Mouse (Mus musculus) hindbrain, embryonic 16.5 days (tissue): ENCODE measurements around the gene Bzw1. TPM values are rescaled to one million over a fixed set of nuclear protein-coding genes. Genes with fewer than 3 reads are reported as not detected.

Experiments
- ATAC-seq: fragments of 200-750 bp; cut with Nextera tagmentation; 2 replicates; pipeline ENCODE4 v1.8.0; 2017; ENCODE audit warnings: moderate TSS enrichment, moderate library complexity
- H3K27ac ChIP-seq: fragments of 300-500 bp; sonication (generic); 2 replicates; pipeline ENCODE4 v1.5.1; 2014; ENCODE audit warnings: low read depth, mild to moderate bottlenecking, control low read depth, low read length, moderate library complexity
- H3K27me3 ChIP-seq: fragments of 300-500 bp; sonication (generic); replicated peaks from 2 replicates; pipeline ENCODE4 v1.6.1; 2014; ENCODE audit warnings: low read length; ENCODE audit not compliant: control insufficient read depth, insufficient read depth
- H3K36me3 ChIP-seq: fragments of 300-500 bp; sonication (generic); 2 replicates; pipeline ENCODE4 v1.6.1; 2014; ENCODE audit warnings: mild to moderate bottlenecking, low read length, moderate library complexity, mixed read lengths; ENCODE audit not compliant: control insufficient read depth, insufficient read depth
- H3K4me1 ChIP-seq: fragments of 300-500 bp; sonication (generic); 2 replicates; pipeline ENCODE4 v1.6.1; 2014; ENCODE audit warnings: low read depth, low read length; ENCODE audit not compliant: control insufficient read depth, insufficient read depth
- H3K4me2 ChIP-seq: fragments of 300-500 bp; sonication (generic); 2 replicates; pipeline ENCODE4 v1.6.1; 2014; ENCODE audit warnings: mild to moderate bottlenecking, low read length, control low read depth, moderate library complexity
- H3K4me3 ChIP-seq: fragments of 300-500 bp; sonication (generic); 2 replicates; pipeline ENCODE4 v1.5.1; 2014; ENCODE audit warnings: mild to moderate bottlenecking, low read length, control low read depth, moderate library complexity
- H3K9ac ChIP-seq: fragments of 300-500 bp; sonication (generic); 2 replicates; pipeline ENCODE4 v1.6.1; 2014; ENCODE audit warnings: low read depth, mild to moderate bottlenecking, control low read depth, low read length, moderate library complexity
- H3K9me3 ChIP-seq: fragments of 300-500 bp; sonication (generic); 2 replicates; pipeline ENCODE4 v1.6.1; 2014; ENCODE audit warnings: mild to moderate bottlenecking, low read length, moderate library complexity; ENCODE audit not compliant: control insufficient read depth
- WGBS: fragments of 180-500 bp; shearing (Covaris S2); extraction: QIAGEN DNeasy Blood & Tissue Kit; methylation state at CpG from one replicate; pipeline ENCODE4 v1.1.7; 2014; 5-methylcytosine and 5-hydroxymethylcytosine counted together
- polyA plus RNA-seq: library from polyadenylated mRNA; unstranded; fragments of >200 nt; fragmentation: Nextera tagmentation; extraction: Ambion mirVana; gene quantifications from 2 replicates; pipeline ENCODE4 v1.2.1, GENCODE M21; 2015

Gene Bzw1
- polyA plus RNA-seq, 1 experiment from 2014 or later: 322 TPM

DNA sequence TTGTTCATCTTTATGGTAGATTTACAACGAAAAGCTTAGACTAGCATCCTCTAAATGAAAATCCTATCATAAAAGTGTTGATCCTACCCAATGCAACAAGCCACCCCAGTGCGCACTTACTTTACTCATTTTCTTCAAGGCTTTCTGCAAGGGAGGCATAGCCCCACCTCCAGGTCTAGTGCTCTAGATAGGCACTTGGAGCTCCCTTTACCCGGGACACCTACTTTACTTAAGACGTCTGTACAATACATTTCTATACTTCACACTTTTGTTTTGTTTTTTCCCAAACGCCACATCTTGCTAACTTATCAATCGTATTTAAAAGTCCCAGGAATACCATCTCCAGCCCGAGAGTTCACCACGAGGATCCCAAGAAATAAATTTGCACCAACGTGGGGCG is 52.0 kb downstream of the Bzw1 start:
- ATAC-seq: no peak
- peaks cover 16% of the 10 kb centered on the region for H3K4me1 ChIP-seq
- H3K9me3 ChIP-seq: no peaks in the 10 kb centered on the region
- peak overlapping the region; percentile 84 for H3K4me2 ChIP-seq
- H3K36me3 ChIP-seq: peaks cover 5% of the 10 kb centered on the region; the same call in 1 of the 2 replicates
- 12% methylated on average over 10 of the region's 10 CpGs for WGBS
- H3K27me3 ChIP-seq: no peaks in the 10 kb centered on the region
- peak overlapping the region; percentile 91 for H3K27ac ChIP-seq
- peak overlapping the region; percentile 78 for H3K4me3 ChIP-seq
- H3K9ac ChIP-seq: peak overlapping the region; percentile 84

DNA sequence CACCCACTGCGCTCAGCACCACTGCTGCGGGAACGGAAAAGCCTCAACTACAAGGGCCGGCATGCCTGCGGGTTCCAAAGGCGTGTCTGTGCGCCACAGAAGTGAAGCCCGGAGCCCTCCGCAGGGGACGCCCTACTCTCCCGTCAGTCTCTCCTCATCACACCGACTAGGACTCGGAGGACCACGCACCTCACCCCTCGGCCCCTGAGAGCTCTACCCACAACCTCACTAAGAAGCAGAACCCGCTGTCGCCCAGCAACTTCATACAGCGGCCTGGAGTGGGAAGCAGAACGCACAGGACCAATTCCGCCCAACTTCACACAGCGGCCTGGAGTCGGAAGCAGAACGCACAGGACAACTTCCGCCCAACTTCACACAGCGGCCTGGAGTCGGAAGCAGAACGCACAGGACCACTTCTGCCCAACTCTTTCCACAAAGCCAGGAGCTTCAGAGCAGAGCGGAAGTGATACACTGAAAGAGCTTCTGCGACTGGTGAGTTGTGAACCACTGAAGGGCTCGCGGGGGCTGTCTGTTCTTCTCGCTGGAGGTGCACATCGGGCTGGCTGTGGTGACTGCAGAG is 52.5 kb downstream of the Bzw1 start, which contains the start of the genes Nif3l1 and Ppil3:
Gene Nif3l1 (plus strand): TSS at position 9 of the 580 bp plus-strand sequence.
Gene Ppil3 (minus strand): TSS at position 344 of the 580 bp plus-strand sequence.
- Histone ChIP-seq H3K36me3 (peaks cover 5% of the 10 kb centered on the region; the same call in 1 of the 2 replicates), H3K4me3 (peak within 1 kb of the TSS; percentile 78), H3K4me1 (peaks cover 16% of the 10 kb centered on the region), H3K9ac (peak within 1 kb of the TSS; percentile 84), H3K9me3 (no peaks in the 10 kb centered on the region), H3K4me2 (peak within 1 kb of the TSS; percentile 84), H3K27me3 (no peaks in the 10 kb centered on the region), H3K27ac (peak within 1 kb of the TSS; percentile 91)
- ATAC-seq: peak; percentile 100
- under 1% methylated on average over 33 of the region's 33 CpGs for WGBS

DNA sequence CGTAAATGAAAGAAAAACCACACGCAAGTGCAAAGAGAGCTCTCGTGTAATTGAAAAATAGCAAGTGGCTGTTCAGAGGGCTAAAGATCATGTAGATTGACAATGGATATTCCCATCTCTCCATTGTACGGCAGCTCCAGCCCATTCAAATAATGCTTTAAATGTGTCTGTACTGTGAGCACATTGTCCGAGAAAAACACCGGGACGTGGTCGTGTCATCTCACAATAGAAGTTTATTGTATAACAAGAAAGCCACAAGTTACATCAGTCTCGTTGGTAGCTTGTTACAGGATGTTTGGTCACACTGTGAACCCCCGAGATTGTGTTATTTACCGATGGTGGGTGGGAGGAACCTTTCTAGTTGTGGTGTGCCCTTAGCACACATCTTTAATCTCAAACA is 53.2 kb downstream of the Bzw1 start:
- Histone ChIP-seq H3K9me3 (no peaks in the 10 kb centered on the region), H3K36me3 (peaks cover 10% of the 10 kb centered on the region), H3K27ac (peak overlapping the region; percentile 91), H3K27me3 (no peaks in the 10 kb centered on the region), H3K4me2 (peak overlapping the region; percentile 84), H3K4me3 (peak overlapping the region; percentile 78), H3K4me1 (peaks cover 16% of the 10 kb centered on the region), H3K9ac (peak overlapping the region; percentile 84)
- ATAC-seq: peak; percentile 6
- 5% methylated on average over 11 of the region's 11 CpGs for WGBS

DNA sequence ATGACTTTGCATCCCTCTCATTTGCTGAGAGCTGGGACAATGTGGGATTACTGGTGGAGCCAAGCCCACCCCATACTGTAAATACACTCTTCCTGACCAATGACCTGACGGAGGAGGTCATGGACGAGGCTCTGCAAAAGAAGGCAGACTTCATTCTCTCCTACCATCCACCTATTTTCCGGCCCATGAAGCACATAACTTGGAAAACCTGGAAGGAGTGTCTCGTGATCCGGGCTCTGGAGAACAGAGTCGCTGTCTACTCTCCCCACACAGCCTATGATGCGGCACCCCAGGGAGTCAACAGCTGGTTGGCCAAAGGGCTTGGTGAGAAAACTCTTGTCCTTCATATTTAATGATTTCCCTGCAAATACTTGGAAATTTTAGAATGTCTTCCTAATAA is 55.1 kb downstream of the Bzw1 start:
- ATAC-seq: no peak
- WGBS: 93% methylated on average over 7 of the region's 7 CpGs
- peaks cover 16% of the 10 kb centered on the region for H3K4me1 ChIP-seq

DNA sequence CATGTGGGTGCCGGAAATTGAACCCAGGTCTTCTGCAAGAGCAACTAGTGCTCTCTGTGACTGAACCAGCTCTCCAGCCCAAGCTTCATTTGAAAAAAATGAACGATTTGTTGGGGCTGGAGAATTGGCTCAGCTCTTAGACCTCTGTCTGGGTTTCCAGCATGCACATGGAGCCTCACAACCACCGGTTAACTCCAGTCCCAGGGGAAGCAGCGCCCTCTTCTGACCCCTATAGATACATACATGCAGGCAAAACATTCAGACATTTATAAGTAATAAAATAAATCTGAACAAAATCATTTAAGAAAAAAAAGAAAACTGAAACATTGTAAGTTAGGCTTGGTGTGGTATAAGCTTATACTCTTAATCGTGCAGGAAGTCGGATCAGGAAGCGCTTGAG is 55.7 kb downstream of the Bzw1 start:
- Histone ChIP-seq H3K27ac (no peak overlapping the region), H3K27me3 (no peaks in the 10 kb centered on the region), H3K4me3 (no peak overlapping the region), H3K36me3 (peaks cover 17% of the 10 kb centered on the region), H3K9ac (no peak overlapping the region), H3K4me2 (no peak overlapping the region), H3K4me1 (peaks cover 16% of the 10 kb centered on the region), H3K9me3 (no peaks in the 10 kb centered on the region)
- 89% methylated on average over 7 of the region's 7 CpGs for WGBS
- ATAC-seq: no peak

More for the DNA sequence above, 55.1 kb downstream of the Bzw1 start:
- no peak overlapping the region for H3K4me3 ChIP-seq
- H3K9me3 ChIP-seq: no peaks in the 10 kb centered on the region
- no peak overlapping the region for H3K4me2 ChIP-seq
- H3K27ac ChIP-seq: no peak overlapping the region
- H3K9ac ChIP-seq: no peak overlapping the region
- H3K36me3 ChIP-seq: peaks cover 17% of the 10 kb centered on the region
- H3K27me3 ChIP-seq: no peaks in the 10 kb centered on the region

DNA sequence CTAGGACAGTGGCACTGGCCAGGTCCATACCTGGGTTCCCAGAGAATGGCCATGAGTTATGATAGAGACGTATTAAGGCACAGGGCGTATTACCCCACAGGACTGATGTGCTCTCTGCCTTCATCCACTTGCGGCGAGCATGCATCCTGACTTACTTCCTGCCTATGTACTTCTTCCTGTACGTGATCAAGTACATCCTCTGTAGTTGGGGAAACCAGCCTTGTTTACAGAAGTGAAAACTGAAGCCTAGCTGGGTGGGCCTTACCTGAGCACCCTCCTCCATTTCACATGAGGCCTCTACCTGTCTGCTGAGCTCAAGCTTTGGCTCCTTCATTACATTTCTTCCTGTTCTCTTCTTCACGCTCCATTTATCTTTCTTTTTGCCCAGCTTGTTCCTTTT is 61.6 kb downstream of the Bzw1 start:
- Histone ChIP-seq H3K27ac (no peak overlapping the region), H3K9ac (no peak overlapping the region), H3K4me1 (no peaks in the 10 kb centered on the region), H3K9me3 (no peaks in the 10 kb centered on the region), H3K4me3 (no peak overlapping the region), H3K27me3 (no peaks in the 10 kb centered on the region), H3K36me3 (peaks cover 38% of the 10 kb centered on the region), H3K4me2 (no peak overlapping the region)
- no peak for ATAC-seq
- 97% methylated on average over 6 of the region's 6 CpGs for WGBS

Other genes with a start within 250 kb of the Bzw1 start
- gene Aox4, start 182.5 kb upstream of the Bzw1 start, polyA plus RNA-seq: 0.29 and 0.59 TPM in 2 replicates
- 0.02 and 0.09 TPM in 2 replicates for gene Aox2, start 114.6 kb upstream of the Bzw1 start, polyA plus RNA-seq
- gene Clk1, start 31.2 kb downstream of the Bzw1 start, polyA plus RNA-seq: 150 and 151 TPM in 2 replicates
- gene Nif3l1, start 52.3 kb downstream of the Bzw1 start, polyA plus RNA-seq: 49.6 and 50.7 TPM in 2 replicates
- gene Ppil3, start 52.6 kb downstream of the Bzw1 start, polyA plus RNA-seq: 47.7 and 51.0 TPM in 2 replicates
- 18.9 and 20.5 TPM in 2 replicates for gene Orc2, start 112.2 kb downstream of the Bzw1 start, polyA plus RNA-seq
- gene Fam126b, start 193.4 kb downstream of the Bzw1 start, polyA plus RNA-seq: 16.7 and 17.7 TPM in 2 replicates
- 167 and 196 TPM in 2 replicates for gene Ndufb3, start 193.5 kb downstream of the Bzw1 start, polyA plus RNA-seq